Mouse (Mus musculus): ENCODE measurements around the gene Pde7b.

The Pde7b gene

DNA sequence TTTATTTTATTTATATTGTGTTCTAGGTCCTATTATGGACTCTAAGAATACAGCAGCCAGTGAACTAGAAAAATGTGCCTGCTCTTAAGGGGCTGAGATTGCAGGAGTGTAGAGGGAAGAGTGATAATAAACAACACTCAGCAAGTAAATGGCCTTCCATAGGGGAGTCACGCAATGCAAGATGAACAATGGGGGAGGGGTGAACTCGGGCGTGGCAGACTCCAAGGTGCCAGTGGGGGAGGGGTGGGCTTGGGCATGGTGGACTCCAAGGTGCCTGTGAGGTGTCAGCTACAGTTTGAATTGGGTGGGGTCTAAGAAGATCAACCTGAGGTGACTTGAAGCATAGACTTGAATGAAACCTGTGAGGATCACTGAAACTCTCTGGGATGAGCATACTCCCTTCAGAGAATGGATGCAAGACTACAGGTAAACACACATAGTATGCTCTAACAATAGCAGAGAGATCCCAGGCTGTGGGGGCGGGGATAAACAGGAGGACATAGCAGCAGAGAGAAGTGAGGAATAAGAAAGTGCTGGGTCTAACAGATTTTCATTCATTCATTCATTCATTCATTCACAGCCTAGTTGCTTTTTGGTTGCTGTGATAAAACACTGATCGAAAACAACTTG lies 230.9 kb downstream of the Pde7b start:
- no peak for DNase-seq (ENCODE audit: low spot score in 2 of 2)

DNA sequence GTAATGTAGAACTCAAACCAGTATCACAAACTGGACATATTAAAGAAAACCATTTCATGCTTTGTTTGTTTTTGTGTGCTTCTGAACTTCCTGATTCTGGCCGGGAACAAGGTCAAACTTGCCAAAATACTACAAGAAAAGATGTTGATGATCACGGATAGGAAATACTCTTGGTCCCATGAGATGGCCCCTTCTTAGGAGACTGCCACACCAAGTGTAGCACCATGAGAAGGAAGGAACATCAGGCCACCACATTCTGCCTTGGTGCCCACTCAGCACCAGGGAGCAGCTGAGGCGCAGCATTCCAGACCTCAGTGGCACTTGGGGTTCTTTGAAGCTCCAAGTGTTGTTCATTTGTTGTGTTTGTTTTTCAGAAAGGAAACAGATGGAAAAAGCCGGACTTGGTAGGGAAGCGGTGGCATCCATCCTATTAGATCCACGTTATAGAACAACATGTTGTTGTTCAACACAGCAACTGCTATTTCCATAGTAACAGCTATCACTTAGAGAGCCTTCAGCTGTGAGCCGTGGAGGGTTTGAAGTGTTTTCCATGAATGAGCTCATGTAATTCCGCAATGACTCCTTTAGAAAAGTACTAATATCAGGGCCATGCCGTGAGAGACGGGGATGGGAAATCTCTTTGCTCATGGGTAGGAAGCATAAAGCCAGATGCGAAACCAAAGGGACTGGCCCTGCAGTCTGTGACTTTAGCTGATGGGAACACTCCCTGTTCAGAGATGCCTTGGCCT lies 232.5 kb downstream of the Pde7b start:
- no peak for DNase-seq (ENCODE audit: low spot score in 2 of 2)

- DNase-seq (ENCODE audit: low spot score in 2 of 2): no peak
These were observed 234.1 kb downstream of the Pde7b start for GRCm38 (mm10) chr10:20490775-20491174.

DNA sequence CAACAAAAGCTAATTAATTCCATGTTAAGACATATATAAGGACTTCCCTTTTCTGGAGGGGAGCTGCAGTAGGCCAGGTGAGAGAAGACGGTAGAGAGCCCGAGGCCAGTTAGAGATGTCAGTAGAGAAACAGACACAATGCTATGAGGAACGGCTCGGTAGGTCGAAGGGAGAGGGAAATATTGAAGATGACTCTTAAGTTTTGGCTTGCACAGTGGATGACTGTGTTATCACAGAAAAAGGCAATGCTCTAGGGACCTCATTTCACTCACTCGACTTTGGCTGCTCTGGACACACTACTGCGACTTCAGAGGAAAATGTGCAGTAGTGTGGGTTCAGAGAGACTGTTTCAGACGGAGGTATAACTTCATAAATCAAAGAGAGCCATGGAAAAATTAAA lies 234.6 kb downstream of the Pde7b start:
- DNase-seq (ENCODE audit: low spot score in 2 of 2): no peak

DNA sequence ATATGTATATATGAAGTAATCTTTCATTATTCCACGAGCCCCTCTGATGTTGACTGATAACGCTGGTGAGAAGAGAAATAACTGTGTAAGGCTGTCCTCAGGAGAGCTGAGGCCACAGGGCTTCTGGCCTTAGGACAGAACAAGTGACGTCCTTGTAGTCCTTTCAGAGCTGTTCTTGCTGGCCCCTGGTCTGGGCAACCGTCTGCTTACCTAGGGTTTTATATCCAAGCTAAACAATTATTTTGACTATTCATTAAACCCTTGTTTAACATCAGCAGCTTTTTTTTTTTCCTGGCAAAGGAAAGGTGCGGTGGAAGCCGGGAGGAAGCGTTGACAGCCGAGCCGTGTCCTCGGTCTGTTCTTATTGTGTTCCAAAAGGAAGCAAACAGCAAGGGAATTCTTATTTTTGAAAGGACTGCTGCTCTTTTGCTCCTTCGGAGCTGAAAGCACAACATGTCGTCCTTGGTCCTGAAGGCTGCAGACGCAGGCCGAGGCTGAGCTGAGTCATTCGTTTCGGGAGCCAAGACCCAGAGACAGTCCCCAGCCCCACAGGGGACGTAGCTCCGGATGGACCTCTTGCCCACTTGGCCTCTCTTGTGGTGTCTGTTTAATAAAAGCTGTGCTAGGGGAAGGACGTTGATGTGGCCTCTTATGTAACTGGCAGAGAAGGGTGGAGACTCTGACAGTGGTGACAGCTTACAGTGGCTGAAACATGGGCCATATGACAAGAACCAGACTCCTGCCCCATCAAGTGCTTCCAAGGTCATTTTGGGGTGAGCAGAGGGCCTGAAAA lies 238.2 kb downstream of the Pde7b start:
- no peak for DNase-seq (ENCODE audit: low spot score in 2 of 2)

- DNase-seq (ENCODE audit: low spot score in 2 of 2): no peak
These were observed 239.1 kb downstream of the Pde7b start for GRCm38 (mm10) chr10:20485816-20486215.

- no peak for DNase-seq (ENCODE audit: low spot score in 2 of 2)
These were observed 245.4 kb downstream of the Pde7b start for GRCm38 (mm10) chr10:20479481-20479880.

GRCm38 (mm10) chr10:20478456-20478855 lies 246.4 kb downstream of the Pde7b start:
- no peak for DNase-seq (ENCODE audit: low spot score in 2 of 2)

- DNase-seq (ENCODE audit: low spot score in 2 of 2): no peak
These were observed 250.0 kb downstream of the Pde7b start for GRCm38 (mm10) chr10:20474831-20475230.

GRCm38 (mm10) chr10:20474036-20474435 lies 250.8 kb downstream of the Pde7b start:
- DNase-seq (ENCODE audit: low spot score in 2 of 2): no peak

DNA sequence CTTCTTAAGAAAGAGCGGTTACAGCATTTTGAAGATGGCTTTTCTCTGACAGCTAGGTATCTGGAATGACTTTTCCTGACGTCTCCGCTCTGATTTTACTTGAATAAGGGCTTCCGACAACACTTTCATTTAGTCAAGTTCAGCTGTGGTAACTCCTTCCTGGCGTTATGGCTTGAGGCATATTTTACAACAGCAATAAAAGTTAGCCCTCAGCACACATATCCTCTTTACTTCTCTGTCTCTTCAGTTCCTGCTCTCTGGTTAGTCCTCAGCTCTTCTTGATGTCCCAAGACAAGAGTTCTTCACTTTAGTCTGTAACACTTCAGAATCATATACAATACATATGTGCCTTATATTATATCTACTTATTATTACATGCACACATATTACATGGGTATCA lies 251.4 kb downstream of the Pde7b start:
- no peak for DNase-seq (ENCODE audit: low spot score in 2 of 2)

DNA sequence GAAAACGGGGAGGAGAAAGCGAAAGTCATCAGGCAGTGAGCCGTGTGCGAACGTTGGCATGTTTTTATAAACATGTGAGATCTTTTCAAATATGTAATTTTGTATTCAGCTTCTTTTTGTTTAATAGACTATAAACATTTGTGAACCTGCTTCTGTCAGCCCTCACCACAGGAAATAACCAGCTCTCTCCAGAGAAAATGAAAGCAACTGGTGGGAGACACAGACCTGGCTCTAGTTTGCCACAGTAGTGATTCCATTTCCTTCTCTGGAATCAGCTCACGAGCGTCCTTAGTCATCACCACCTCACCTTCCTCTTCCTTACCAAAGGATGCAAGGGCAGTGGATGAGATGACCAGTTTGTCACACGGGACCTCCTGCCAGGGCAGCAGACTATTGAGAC lies 252.9 kb downstream of the Pde7b start:
- DNase-seq (ENCODE audit: low spot score in 2 of 2): no peak

GRCm38 (mm10) chr10:20464631-20465030 lies 260.2 kb downstream of the Pde7b start:
- no peak for DNase-seq (ENCODE audit: low spot score in 2 of 2)

- DNase-seq (ENCODE audit: low spot score in 2 of 2): no peak
These were observed 260.9 kb downstream of the Pde7b start for GRCm38 (mm10) chr10:20463941-20464340.

DNA sequence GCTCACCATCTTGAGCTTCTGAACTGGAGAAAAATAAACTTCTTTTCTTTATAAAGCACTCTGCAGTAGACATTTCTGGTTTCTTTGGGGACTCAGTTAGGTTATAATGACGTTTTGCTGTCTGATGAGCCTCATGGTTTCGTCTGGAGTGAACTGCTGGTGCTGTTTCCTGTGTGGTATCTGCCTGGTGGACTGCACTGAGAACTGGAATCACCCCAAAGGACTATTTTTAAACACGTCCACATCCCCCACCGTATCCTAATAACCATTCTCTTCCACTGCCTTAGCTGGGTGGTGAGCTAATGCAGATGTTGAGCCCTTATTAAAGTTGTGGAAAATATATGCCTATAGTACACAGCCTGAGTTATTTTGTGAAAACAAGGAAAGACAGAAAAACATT lies 262.3 kb downstream of the Pde7b start:
- DNase-seq (ENCODE audit: low spot score in 2 of 2): no peak

- DNase-seq (ENCODE audit: low spot score in 2 of 2): no peak
These were observed 265.1 kb downstream of the Pde7b start for GRCm38 (mm10) chr10:20459657-20460350.

GRCm38 (mm10) chr10:20459160-20459559 lies 265.7 kb downstream of the Pde7b start:
- DNase-seq (ENCODE audit: low spot score in 2 of 2): no peak

GRCm38 (mm10) chr10:20454387-20455065 lies 270.4 kb downstream of the Pde7b start:
- DNase-seq (ENCODE audit: low spot score in 2 of 2): no peak

GRCm38 (mm10) chr10:20437428-20437827 lies 287.4 kb downstream of the Pde7b start:
- no peak for DNase-seq (ENCODE audit: low spot score in 2 of 2)

DNA sequence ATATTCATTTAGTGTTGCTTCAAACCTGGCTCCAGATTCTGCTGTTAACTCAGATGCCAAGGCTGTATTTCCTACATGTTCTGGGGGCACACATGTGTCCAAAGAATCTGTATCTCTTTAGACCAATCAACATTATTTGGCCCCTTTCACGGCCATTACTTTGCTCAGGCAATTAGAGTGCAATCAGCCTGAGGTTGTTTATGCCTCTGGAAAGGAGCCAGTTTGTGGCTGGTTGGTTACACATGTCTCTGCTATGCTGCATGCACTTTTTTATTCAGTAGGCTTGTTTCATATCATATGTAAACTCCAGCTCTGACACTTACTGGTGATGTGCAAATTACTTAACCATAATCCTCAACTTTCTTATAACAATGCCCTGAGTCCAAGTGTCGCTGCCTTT lies 287.9 kb downstream of the Pde7b start:
- no peak for DNase-seq (ENCODE audit: low spot score in 2 of 2)

GRCm38 (mm10) chr10:20435913-20436312 lies 289.0 kb downstream of the Pde7b start:
- no peak for DNase-seq (ENCODE audit: low spot score in 2 of 2)

GRCm38 (mm10) chr10:20431336-20431735 lies 293.5 kb downstream of the Pde7b start:
- DNase-seq (ENCODE audit: low spot score in 2 of 2): no peak
